Mouse (Mus musculus): ENCODE data around the gene Maml1. TPM values are rescaled to one million over a fixed set of nuclear protein-coding genes. Genes with fewer than 3 reads are reported as not detected.

Gene Maml1
- total RNA-seq, 2 experiments from 2014 or later = 4.6 to 13.4 TPM

Other genes with a start within 250 kb of the Maml1 start
- 53.7 and 63.7 TPM in 2 replicates for gene Tbc1d9b, start 160.9 kb downstream of the Maml1 start, total RNA-seq (2014; fragmentation: Nextera tagmentation)
- gene Tbc1d9b, start 160.9 kb downstream of the Maml1 start, total RNA-seq (2017) = 76.4 and 97.2 TPM in 2 replicates
- 18.4 and 27.7 TPM in 2 replicates for gene Mrnip, start 117.9 kb downstream of the Maml1 start, total RNA-seq (2014; fragmentation: Nextera tagmentation)
- gene Mrnip, start 117.9 kb downstream of the Maml1 start, total RNA-seq (2017) = 13.9 and 22.0 TPM in 2 replicates
- 89.7 and 92.6 TPM in 2 replicates for gene Sqstm1, start 81.5 kb downstream of the Maml1 start, total RNA-seq (2014; fragmentation: Nextera tagmentation)
- gene Sqstm1, start 81.5 kb downstream of the Maml1 start, total RNA-seq (2017) = 131 and 165 TPM in 2 replicates
- gene Mgat4b, start 81.4 kb downstream of the Maml1 start, total RNA-seq (2014; fragmentation: Nextera tagmentation) = 22.7 and 23.9 TPM in 2 replicates
- gene Mgat4b, start 81.4 kb downstream of the Maml1 start, total RNA-seq (2017) = 11.5 and 14.6 TPM in 2 replicates
- 1.6 TPM in 1 of 2 replicates, not detected in the other for gene Ltc4s, start 53.7 kb downstream of the Maml1 start, total RNA-seq (2014; fragmentation: Nextera tagmentation)
- not detected in 2 replicates for gene Ltc4s, start 53.7 kb downstream of the Maml1 start, total RNA-seq (2017)
- gene Canx, start 33.4 kb upstream of the Maml1 start, total RNA-seq (2014; fragmentation: Nextera tagmentation) = 406 and 409 TPM in 2 replicates
- gene Canx, start 33.4 kb upstream of the Maml1 start, total RNA-seq (2017) = 955 and 1,233 TPM in 2 replicates
- gene Cby3, start 62.2 kb upstream of the Maml1 start, total RNA-seq (2014; fragmentation: Nextera tagmentation) = not detected in 2 replicates
- gene Cby3, start 62.2 kb upstream of the Maml1 start, total RNA-seq (2017) = not detected in 2 replicates
- 644 and 818 TPM in 2 replicates for gene Hnrnph1, start 84.7 kb upstream of the Maml1 start, total RNA-seq (2014; fragmentation: Nextera tagmentation)
- gene Hnrnph1, start 84.7 kb upstream of the Maml1 start, total RNA-seq (2017) = 838 and 1,051 TPM in 2 replicates
- 42.1 and 52.7 TPM in 2 replicates for gene Rufy1, start 138.8 kb upstream of the Maml1 start, total RNA-seq (2014; fragmentation: Nextera tagmentation)
- 34.6 and 48.3 TPM in 2 replicates for gene Rufy1, start 138.8 kb upstream of the Maml1 start, total RNA-seq (2017)